Mouse (Mus musculus) stomach, embryonic 14.5 days (tissue): ENCODE data around the gene Nkapd1. TPM values are rescaled to one million over a fixed set of nuclear protein-coding genes. Genes with fewer than 3 reads are reported as not detected.

Experiments used
- ATAC-seq: fragments of 200-750 bp; cut with Nextera tagmentation; 2 replicates; pipeline ENCODE4 v1.8.0; 2017; ENCODE audit warnings: low read depth, moderate TSS enrichment; ENCODE audit not compliant: insufficient number of reproducible peaks, insufficient read depth, low FRiP score
- H3K27ac ChIP-seq: fragments of 300-500 bp; sonication (generic); 2 replicates; pipeline ENCODE4 v1.5.1; 2014; ENCODE audit warnings: mild to moderate bottlenecking, low read length, moderate library complexity, mixed read lengths
- H3K27me3 ChIP-seq: fragments of 300-500 bp; sonication (generic); 2 replicates; pipeline ENCODE4 v1.6.1; 2014; ENCODE audit warnings: low read length, control low read depth, mixed read lengths; ENCODE audit not compliant: control insufficient read depth, insufficient read depth
- H3K36me3 ChIP-seq: fragments of 300-500 bp; sonication (generic); 2 replicates; pipeline ENCODE4 v1.6.1; 2014; ENCODE audit warnings: mild to moderate bottlenecking, control low read depth, low read length, moderate library complexity, mixed read lengths; ENCODE audit not compliant: control insufficient read depth, insufficient read depth
- H3K4me1 ChIP-seq: fragments of 300-500 bp; sonication (generic); 2 replicates; pipeline ENCODE4 v1.6.1; 2014; ENCODE audit warnings: low read length, control low read depth, mixed read lengths; ENCODE audit not compliant: control insufficient read depth, insufficient read depth
- H3K4me2 ChIP-seq: fragments of 300-500 bp; sonication (generic); replicated peaks from 2 replicates; pipeline ENCODE4 v1.6.1; 2014; ENCODE audit warnings: low read depth, low read length, control low read depth
- H3K4me3 ChIP-seq: fragments of 300-500 bp; sonication (generic); 2 replicates; pipeline ENCODE4 v1.5.1; 2014; ENCODE audit warnings: low read depth, low read length, control low read depth
- H3K9ac ChIP-seq: fragments of 300-500 bp; sonication (generic); replicated peaks from 2 replicates; pipeline ENCODE4 v1.6.1; 2014; ENCODE audit warnings: low read depth, mild to moderate bottlenecking, control low read depth, low read length, moderate library complexity, mixed read lengths
- H3K9me3 ChIP-seq: fragments of 300-500 bp; sonication (generic); 2 replicates; pipeline ENCODE4 v1.6.1; 2016; ENCODE audit warnings: low read depth, low read length, control low read depth; ENCODE audit not compliant: control insufficient read depth
- WGBS: fragments of 180-500 bp; shearing (Covaris S2); extraction: QIAGEN DNeasy Blood & Tissue Kit; methylation state at CpG from one replicate; pipeline ENCODE4 v1.1.7; 2014; 5-methylcytosine and 5-hydroxymethylcytosine counted together
- polyA plus RNA-seq: library from polyadenylated mRNA; unstranded; fragments of >200 nt; fragmentation: Nextera tagmentation; extraction: Ambion mirVana; gene quantifications from 2 replicates; pipeline ENCODE4 v1.2.1, GENCODE M21; 2014

Gene Nkapd1
- polyA plus RNA-seq, 1 experiment from 2014 or later = 26.2 TPM

DNA sequence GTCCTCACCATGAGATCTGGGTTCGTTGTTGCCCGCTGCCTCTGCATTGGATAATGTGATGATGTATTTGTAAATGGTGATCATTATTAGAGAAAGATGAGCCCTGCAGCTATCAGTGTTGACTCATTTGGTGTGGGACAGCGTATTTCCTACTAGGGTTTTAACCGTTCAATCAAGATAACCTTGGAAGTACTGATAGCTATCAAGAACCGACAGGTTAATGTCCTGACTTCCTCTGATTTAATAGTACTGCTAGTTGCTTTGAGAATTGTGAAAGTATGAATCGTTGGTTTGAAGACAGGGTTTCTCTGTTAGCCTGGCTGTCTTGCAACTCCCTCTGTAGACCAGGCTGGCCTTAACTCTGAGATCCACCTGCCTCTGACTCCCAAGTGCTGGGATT, 12.9 kb downstream of the Nkapd1 start:
- Histone ChIP-seq H3K27ac (peak overlapping the region; percentile 84; the same call in 1 of the 2 replicates), H3K9ac (peak overlapping the region; percentile 83), H3K36me3 (peaks cover 16% of the 10 kb centered on the region), H3K27me3 (no peaks in the 10 kb centered on the region), H3K9me3 (no peaks in the 10 kb centered on the region), H3K4me2 (peak overlapping the region; percentile 73), H3K4me3 (peak overlapping the region; percentile 89), H3K4me1 (peaks cover 12% of the 10 kb centered on the region; the same call in 1 of the 2 replicates)
- 2% methylated on average over 6 of the region's 6 CpGs for WGBS
- ATAC-seq = no peak

DNA sequence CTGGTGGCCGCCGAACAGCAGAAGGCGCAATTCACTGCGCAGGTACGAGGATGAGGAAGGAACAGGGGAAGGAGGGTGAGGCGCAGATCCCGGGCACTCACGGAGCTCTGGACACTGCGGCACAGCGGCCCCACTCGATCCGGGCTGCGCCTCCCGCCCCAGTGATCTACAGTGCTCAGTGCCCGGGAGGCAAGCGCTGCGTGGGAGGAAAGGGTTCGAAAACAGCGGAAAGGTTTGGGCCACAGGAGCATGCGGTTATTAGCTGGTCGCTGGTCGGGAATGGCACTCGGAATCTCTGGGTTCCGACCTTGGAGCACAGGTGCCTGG, 13.3 kb downstream of the Nkapd1 start:
- Histone ChIP-seq H3K36me3 (peaks cover 17% of the 10 kb centered on the region), H3K27me3 (no peaks in the 10 kb centered on the region), H3K4me1 (peaks cover 12% of the 10 kb centered on the region; the same call in 1 of the 2 replicates), H3K9me3 (no peaks in the 10 kb centered on the region), H3K9ac (peak overlapping the region; percentile 83), H3K4me3 (peak overlapping the region; percentile 89), H3K4me2 (peak overlapping the region; percentile 73), H3K27ac (peak overlapping the region; percentile 84)
- WGBS = under 1% methylated on average over 24 of the region's 24 CpGs
- peak; percentile 88 for ATAC-seq

GRCm38 (mm10) chr9:50603189-50603997, 13.9 kb downstream of the Nkapd1 start, which contains the start of the genes Sdhd and Timm8b:
Sdhd (minus strand) TSS chr9:50603812.
Timm8b (plus strand) TSS chr9:50603910.
- Histone ChIP-seq H3K9me3 (no peaks in the 10 kb centered on the region), H3K36me3 (peaks cover 22% of the 10 kb centered on the region), H3K4me1 (peaks cover 12% of the 10 kb centered on the region; the same call in 1 of the 2 replicates), H3K4me2 (peak within 1 kb of the TSS; percentile 73), H3K4me3 (peak within 1 kb of the TSS; percentile 89), H3K9ac (peak within 1 kb of the TSS; percentile 83), H3K27me3 (no peaks in the 10 kb centered on the region), H3K27ac (peak within 1 kb of the TSS; percentile 84)
- ATAC-seq = peak; percentile 97
- 1% methylated on average over 48 of the region's 48 CpGs for WGBS

GRCm38 (mm10) chr9:50602055-50602845, 15.0 kb downstream of the Nkapd1 start:
- 88% methylated on average over 7 of the region's 7 CpGs for WGBS
- no peak overlapping the region for H3K27ac ChIP-seq
- H3K9me3 ChIP-seq = no peaks in the 10 kb centered on the region
- H3K4me1 ChIP-seq = peaks cover 12% of the 10 kb centered on the region; the same call in 1 of the 2 replicates
- H3K27me3 ChIP-seq = no peaks in the 10 kb centered on the region
- no peak for ATAC-seq
- peak overlapping the region; percentile 73 for H3K4me2 ChIP-seq
- H3K4me3 ChIP-seq = peak overlapping the region; percentile 89
- 0 out of 2 replicates have a peak overlapping the region, but pooled peaks have one; percentile 41 for H3K9ac ChIP-seq
- H3K36me3 ChIP-seq = peaks cover 24% of the 10 kb centered on the region

GRCm38 (mm10) chr9:50601536-50601935, 15.7 kb downstream of the Nkapd1 start:
- Histone ChIP-seq H3K27ac (no peak overlapping the region), H3K4me1 (peaks cover 12% of the 10 kb centered on the region; the same call in 1 of the 2 replicates), H3K9me3 (no peaks in the 10 kb centered on the region), H3K4me2 (no peak overlapping the region), H3K27me3 (no peaks in the 10 kb centered on the region), H3K4me3 (no peak overlapping the region), H3K36me3 (peaks cover 29% of the 10 kb centered on the region), H3K9ac (no peak overlapping the region)
- 83% methylated on average over 6 of the region's 6 CpGs for WGBS
- no peak for ATAC-seq

DNA sequence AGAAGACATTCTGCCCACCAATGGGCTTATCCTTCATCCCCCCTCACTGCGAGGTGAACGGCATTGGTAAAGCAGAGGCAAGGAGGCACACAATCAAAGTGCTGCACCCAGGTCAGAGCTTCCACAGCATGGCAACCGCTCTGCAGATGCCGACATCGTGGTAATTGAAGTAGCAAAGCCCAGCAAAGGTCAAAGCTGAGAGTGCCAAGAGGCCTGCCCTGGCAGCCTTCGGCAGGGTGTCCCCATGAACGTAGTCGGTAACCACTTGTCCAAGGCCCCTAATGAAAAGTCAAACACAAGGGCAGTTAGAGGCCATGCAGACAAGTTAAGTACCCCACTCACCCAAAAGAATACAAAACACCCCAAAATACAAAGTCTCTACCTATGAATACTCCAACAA, 20.3 kb downstream of the Nkapd1 start:
- Histone ChIP-seq H3K27me3 (no peaks in the 10 kb centered on the region), H3K36me3 (peaks cover 41% of the 10 kb centered on the region)
- WGBS = 94% methylated on average over 8 of the region's 8 CpGs

GRCm38 (mm10) chr9:50594794-50595417, 22.4 kb downstream of the Nkapd1 start:
- H3K4me3 ChIP-seq = no peak overlapping the region
- no peaks in the 10 kb centered on the region for H3K4me1 ChIP-seq
- H3K4me2 ChIP-seq = no peak overlapping the region
- peaks cover 36% of the 10 kb centered on the region for H3K36me3 ChIP-seq
- 63% methylated on average over 12 of the region's 12 CpGs for WGBS
- ATAC-seq = 0 out of 2 replicates have a peak, but pooled peaks have one; percentile 37
- no peaks in the 10 kb centered on the region for H3K27me3 ChIP-seq
- no peak overlapping the region for H3K9ac ChIP-seq
- no peak overlapping the region for H3K27ac ChIP-seq
- H3K9me3 ChIP-seq = no peaks in the 10 kb centered on the region

More for the DNA sequence above, 20.3 kb downstream of the Nkapd1 start:
- Histone ChIP-seq H3K4me1 (peaks cover 1% of the 10 kb centered on the region; the same call in 1 of the 2 replicates), H3K4me2 (no peak overlapping the region), H3K27ac (no peak overlapping the region), H3K4me3 (no peak overlapping the region), H3K9ac (no peak overlapping the region), H3K9me3 (no peaks in the 10 kb centered on the region)
- no peak for ATAC-seq

GRCm38 (mm10) chr9:50593544-50593943, 23.7 kb downstream of the Nkapd1 start:
- H3K4me1 ChIP-seq = no peaks in the 10 kb centered on the region
- no peaks in the 10 kb centered on the region for H3K27me3 ChIP-seq
- H3K9me3 ChIP-seq = no peaks in the 10 kb centered on the region
- no peak for ATAC-seq
- H3K4me2 ChIP-seq = no peak overlapping the region
- H3K9ac ChIP-seq = no peak overlapping the region
- peaks cover 31% of the 10 kb centered on the region for H3K36me3 ChIP-seq
- H3K4me3 ChIP-seq = no peak overlapping the region
- H3K27ac ChIP-seq = no peak overlapping the region
- 69% methylated on average over 3 of the region's 3 CpGs for WGBS
